Mouse (Mus musculus) embryonic facial prominence, embryonic 13.5 days (tissue): ENCODE data around the gene Lce1m. TPM values are rescaled to one million over a fixed set of nuclear protein-coding genes. Genes with fewer than 3 reads are reported as not detected.
"Not testable (repeated sequence)": the region's sequence is repeated elsewhere in the genome, so short reads cannot be mapped to it uniquely, and the experiment has no call there.

ENCODE experiments used
- ATAC-seq: fragments of 200-750 bp; cut with Nextera tagmentation; 2 replicates; pipeline ENCODE4 v1.8.0; 2017; ENCODE audit warnings: low read depth; ENCODE audit not compliant: insufficient number of reproducible peaks, insufficient read depth, low FRiP score, low TSS enrichment
- H3K27ac ChIP-seq: fragments of 300-500 bp; sonication (generic); 2 replicates; pipeline ENCODE4 v1.5.1; 2015; ENCODE audit warnings: moderate library complexity, mild to moderate bottlenecking, inconsistent platforms
- H3K27me3 ChIP-seq: fragments of 300-500 bp; sonication (generic); 2 replicates; pipeline ENCODE4 v1.6.1; 2015; ENCODE audit warnings: mild to moderate bottlenecking, inconsistent platforms
- H3K36me3 ChIP-seq: fragments of 300-500 bp; sonication (generic); 2 replicates; pipeline ENCODE4 v1.6.1; 2015; ENCODE audit warnings: mild to moderate bottlenecking, inconsistent platforms
- H3K4me1 ChIP-seq: fragments of 300-500 bp; sonication (generic); 2 replicates; pipeline ENCODE4 v1.6.1; 2015; ENCODE audit warnings: inconsistent platforms
- H3K4me2 ChIP-seq: fragments of 300-500 bp; sonication (generic); 2 replicates; pipeline ENCODE4 v1.6.1; 2015; ENCODE audit warnings: moderate library complexity, mild to moderate bottlenecking, inconsistent platforms
- H3K4me3 ChIP-seq: fragments of 300-500 bp; sonication (generic); 2 replicates; pipeline ENCODE4 v1.5.1; 2015; ENCODE audit warnings: mild to moderate bottlenecking, inconsistent platforms
- H3K9ac ChIP-seq: fragments of 300-500 bp; sonication (generic); 2 replicates; pipeline ENCODE4 v1.6.1; 2015; ENCODE audit warnings: mild to moderate bottlenecking, inconsistent platforms
- H3K9me3 ChIP-seq: fragments of 300-500 bp; sonication (generic); 2 replicates; pipeline ENCODE4 v1.6.1; 2016; ENCODE audit warnings: inconsistent platforms
- WGBS: fragments of 180-500 bp; shearing (Covaris S2); methylation state at CpG from one replicate; pipeline ENCODE4 v1.1.7; 2015; ENCODE audit warnings: mixed read lengths; 5-methylcytosine and 5-hydroxymethylcytosine counted together
- polyA plus RNA-seq: library from polyadenylated mRNA; unstranded; fragments of >200 nt; fragmentation: Nextera tagmentation; extraction: Ambion mirVana; gene quantifications from 2 replicates; pipeline ENCODE4 v1.2.1, GENCODE M21; 2015

Gene Lce1m
- not detected in 2 replicates for polyA plus RNA-seq

DNA sequence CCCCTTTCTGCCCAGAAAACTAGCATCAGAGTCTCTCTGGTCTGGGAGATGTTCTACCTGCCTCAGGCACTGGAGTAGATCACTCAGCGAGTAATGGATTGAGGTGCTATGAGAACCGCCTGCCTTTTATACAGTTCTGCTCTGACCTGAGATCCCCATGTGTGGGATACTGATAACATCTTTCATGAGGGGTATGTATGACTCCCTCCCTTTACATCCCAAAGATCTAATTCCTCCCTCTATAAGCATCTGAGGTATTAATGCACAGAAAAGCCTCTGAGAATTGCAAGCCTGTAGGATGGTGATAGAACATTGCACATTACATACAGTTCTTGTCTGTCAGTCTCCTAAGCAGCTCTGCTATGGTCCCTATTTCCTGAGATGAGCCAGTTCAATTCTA is at the start of gene Lce1m:
TSS of gene Lce1m (minus strand) at position 101 of the 400 bp plus-strand sequence.
- Histone ChIP-seq H3K4me1 (peaks cover 9% of the 10 kb centered on the region; the same call in 1 of the 2 replicates), H3K9ac (no peak within 1 kb of the TSS), H3K27me3 (no peaks in the 10 kb centered on the region), H3K27ac (no peak within 1 kb of the TSS), H3K4me2 (no peak within 1 kb of the TSS), H3K36me3 (no peaks in the 10 kb centered on the region), H3K4me3 (no peak within 1 kb of the TSS), H3K9me3 (no peaks in the 10 kb centered on the region)
- WGBS: 82% methylated on average over 2 of the region's 2 CpGs
- ATAC-seq: no peak

- H3K9ac ChIP-seq, ATAC-seq: not testable (repeated sequence)
These were observed 49.7 kb upstream of the Lce1m start, which contains the start of gene Gm4858 for GRCm38 (mm10) chr3:93068523-93068922. Gm4858 (plus strand) TSS chr3:93068823.

GRCm38 (mm10) chr3:93052826-93053474 is 34.1 kb upstream of the Lce1m start:
- Histone ChIP-seq H3K27me3 (no peaks in the 10 kb centered on the region), H3K4me1 (no peaks in the 10 kb centered on the region), H3K36me3 (no peaks in the 10 kb centered on the region), H3K9ac (no peak overlapping the region), H3K27ac (no peak overlapping the region), H3K4me2 (no peak overlapping the region), H3K4me3 (no peak overlapping the region), H3K9me3 (no peaks in the 10 kb centered on the region)
- ATAC-seq: no peak
- WGBS: 49% methylated on average over 10 of the region's 10 CpGs

More at GRCm38 (mm10) chr3:93068523-93068922, 49.7 kb upstream of the Lce1m start, which contains the start of gene Gm4858:
- H3K9me3 ChIP-seq, H3K27ac ChIP-seq, H3K27me3 ChIP-seq, H3K4me2 ChIP-seq, H3K4me3 ChIP-seq, H3K36me3 ChIP-seq, H3K4me1 ChIP-seq: not testable (repeated sequence)

GRCm38 (mm10) chr3:93050182-93050581 is 31.3 kb upstream of the Lce1m start:
- no peak overlapping the region for H3K4me3 ChIP-seq
- H3K4me2 ChIP-seq: no peak overlapping the region
- ATAC-seq: no peak
- no peaks in the 10 kb centered on the region for H3K9me3 ChIP-seq
- no peak overlapping the region for H3K9ac ChIP-seq
- WGBS: 75% methylated on average over 1 of the region's 1 CpGs
- H3K27ac ChIP-seq: no peak overlapping the region
- no peaks in the 10 kb centered on the region for H3K27me3 ChIP-seq
- H3K4me1 ChIP-seq: no peaks in the 10 kb centered on the region
- H3K36me3 ChIP-seq: no peaks in the 10 kb centered on the region

GRCm38 (mm10) chr3:93031450-93031849 is 12.6 kb upstream of the Lce1m start:
- Histone ChIP-seq H3K36me3 (no peaks in the 10 kb centered on the region), H3K4me3 (no peak overlapping the region)
- no peak for ATAC-seq

DNA sequence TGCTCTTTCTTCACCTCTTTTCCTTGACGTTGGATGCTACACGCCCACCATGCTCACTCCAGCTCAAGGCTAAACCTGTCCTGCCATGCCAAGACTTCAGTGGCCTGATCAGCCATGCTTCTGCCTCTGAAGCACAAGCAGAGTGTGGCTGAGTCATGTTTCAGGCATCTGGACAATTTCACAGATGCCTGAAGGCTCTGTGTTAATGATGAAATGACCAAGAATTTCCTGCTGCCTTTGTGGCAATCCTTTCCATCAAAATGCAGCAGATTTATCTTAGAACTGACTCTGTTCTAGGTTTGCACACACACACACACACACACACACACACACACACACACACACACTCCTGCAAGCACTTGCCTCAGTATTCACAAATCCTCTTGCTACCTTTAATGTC is 6.6 kb upstream of the Lce1m start:
- WGBS: 52% methylated on average over 2 of the region's 2 CpGs
- Histone ChIP-seq H3K27me3 (no peaks in the 10 kb centered on the region), H3K27ac (no peak overlapping the region), H3K4me3 (no peak overlapping the region), H3K4me2 (no peak overlapping the region), H3K36me3 (no peaks in the 10 kb centered on the region), H3K9ac (no peak overlapping the region), H3K9me3 (no peaks in the 10 kb centered on the region), H3K4me1 (no peaks in the 10 kb centered on the region)
- ATAC-seq: no peak

More at GRCm38 (mm10) chr3:93031450-93031849, 12.6 kb upstream of the Lce1m start:
- Histone ChIP-seq H3K4me2 (no peak overlapping the region), H3K9me3 (no peaks in the 10 kb centered on the region), H3K27ac (no peak overlapping the region), H3K27me3 (no peaks in the 10 kb centered on the region), H3K9ac (no peak overlapping the region), H3K4me1 (no peaks in the 10 kb centered on the region)
- WGBS: 51% methylated on average over 5 of the region's 5 CpGs

GRCm38 (mm10) chr3:93023411-93024184 is 4.7 kb upstream of the Lce1m start:
- no peak overlapping the region for H3K4me2 ChIP-seq
- no peaks in the 10 kb centered on the region for H3K9me3 ChIP-seq
- H3K9ac ChIP-seq: no peak overlapping the region
- H3K27ac ChIP-seq: no peak overlapping the region
- H3K36me3 ChIP-seq: no peaks in the 10 kb centered on the region
- H3K27me3 ChIP-seq: no peaks in the 10 kb centered on the region
- no peaks in the 10 kb centered on the region for H3K4me1 ChIP-seq
- H3K4me3 ChIP-seq: no peak overlapping the region
- WGBS: 70% methylated on average over 3 of the region's 3 CpGs
- no peak for ATAC-seq

GRCm38 (mm10) chr3:93021171-93021570 is 2.3 kb upstream of the Lce1m start:
- ATAC-seq: no peak
- no peak overlapping the region for H3K9ac ChIP-seq
- no peak overlapping the region for H3K27ac ChIP-seq
- H3K27me3 ChIP-seq: no peaks in the 10 kb centered on the region
- H3K9me3 ChIP-seq: no peaks in the 10 kb centered on the region
- H3K4me1 ChIP-seq: no peaks in the 10 kb centered on the region
- H3K36me3 ChIP-seq: no peaks in the 10 kb centered on the region
- H3K4me3 ChIP-seq: no peak overlapping the region
- no peak overlapping the region for H3K4me2 ChIP-seq
- WGBS: 70% methylated on average over 1 of the region's 1 CpGs

GRCm38 (mm10) chr3:93015460-93016104 is 3.3 kb downstream of the Lce1m start, which contains the start of gene Crct1:
Crct1 (minus strand) TSS chr3:93015687.
- peaks cover 10% of the 10 kb centered on the region; the same call in 1 of the 2 replicates for H3K4me1 ChIP-seq
- peak within 1 kb of the TSS; percentile 51 for H3K4me3 ChIP-seq
- no peaks in the 10 kb centered on the region for H3K36me3 ChIP-seq
- H3K27ac ChIP-seq: peak within 1 kb of the TSS; percentile 66
- H3K9ac ChIP-seq: peak within 1 kb of the TSS; percentile 71
- ATAC-seq: no peak
- 58% methylated on average over 4 of the region's 4 CpGs for WGBS
- no peaks in the 10 kb centered on the region for H3K9me3 ChIP-seq
- H3K27me3 ChIP-seq: no peaks in the 10 kb centered on the region
- peak within 1 kb of the TSS; percentile 78 for H3K4me2 ChIP-seq

- Histone ChIP-seq H3K36me3 (no peaks in the 10 kb centered on the region), H3K4me1 (peaks cover 10% of the 10 kb centered on the region; the same call in 1 of the 2 replicates), H3K9ac (peak overlapping the region; percentile 71), H3K4me3 (peak overlapping the region; percentile 51), H3K27me3 (no peaks in the 10 kb centered on the region), H3K27ac (no peak overlapping the region), H3K4me2 (peak overlapping the region; percentile 78), H3K9me3 (no peaks in the 10 kb centered on the region)
- WGBS: 29% methylated on average over 5 of the region's 5 CpGs
- ATAC-seq: no peak
These were observed 4.0 kb downstream of the Lce1m start for GRCm38 (mm10) chr3:93014871-93015270.

DNA sequence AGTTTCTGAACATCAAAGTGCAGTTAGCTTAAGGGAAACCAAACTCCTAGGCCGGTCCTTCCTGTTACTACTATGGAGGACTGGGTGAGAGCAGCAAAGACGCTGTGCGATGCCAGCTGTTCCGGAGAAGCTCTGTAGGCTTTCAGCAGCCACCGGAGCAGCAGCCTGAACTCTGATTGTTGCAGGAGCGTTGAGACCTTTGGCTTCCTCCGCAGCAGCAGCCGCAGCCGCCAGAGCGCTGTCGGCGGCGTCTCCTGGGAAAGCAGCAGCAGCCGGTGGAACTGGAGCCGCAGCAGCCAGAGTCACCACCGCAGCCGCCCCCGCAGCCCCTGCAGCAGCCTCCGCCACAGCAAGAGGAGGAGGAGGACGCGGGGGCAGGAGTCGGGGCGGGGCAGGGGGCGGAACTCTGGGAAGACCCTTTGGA is 4.5 kb downstream of the Lce1m start:
- Histone ChIP-seq H3K4me1 (peaks cover 10% of the 10 kb centered on the region; the same call in 1 of the 2 replicates), H3K9ac (peak overlapping the region; percentile 71), H3K27ac (peak overlapping the region; percentile 66), H3K36me3 (no peaks in the 10 kb centered on the region), H3K4me2 (peak overlapping the region; percentile 78), H3K27me3 (no peaks in the 10 kb centered on the region), H3K9me3 (no peaks in the 10 kb centered on the region), H3K4me3 (peak overlapping the region; percentile 51)
- WGBS: under 1% methylated on average over 24 of the region's 24 CpGs
- ATAC-seq: peak; percentile 56
